Mouse (Mus musculus): ENCODE results near the gene Wnk4. TPM values are rescaled to one million over a fixed set of nuclear protein-coding genes. Genes with fewer than 3 reads are reported as not detected.

Wnk4 gene
- 4.7 and 6.2 TPM in 2 replicates for polyA plus RNA-seq (2016; fragmentation: Nextera tagmentation; extraction: Ambion mirVana)

DNA sequence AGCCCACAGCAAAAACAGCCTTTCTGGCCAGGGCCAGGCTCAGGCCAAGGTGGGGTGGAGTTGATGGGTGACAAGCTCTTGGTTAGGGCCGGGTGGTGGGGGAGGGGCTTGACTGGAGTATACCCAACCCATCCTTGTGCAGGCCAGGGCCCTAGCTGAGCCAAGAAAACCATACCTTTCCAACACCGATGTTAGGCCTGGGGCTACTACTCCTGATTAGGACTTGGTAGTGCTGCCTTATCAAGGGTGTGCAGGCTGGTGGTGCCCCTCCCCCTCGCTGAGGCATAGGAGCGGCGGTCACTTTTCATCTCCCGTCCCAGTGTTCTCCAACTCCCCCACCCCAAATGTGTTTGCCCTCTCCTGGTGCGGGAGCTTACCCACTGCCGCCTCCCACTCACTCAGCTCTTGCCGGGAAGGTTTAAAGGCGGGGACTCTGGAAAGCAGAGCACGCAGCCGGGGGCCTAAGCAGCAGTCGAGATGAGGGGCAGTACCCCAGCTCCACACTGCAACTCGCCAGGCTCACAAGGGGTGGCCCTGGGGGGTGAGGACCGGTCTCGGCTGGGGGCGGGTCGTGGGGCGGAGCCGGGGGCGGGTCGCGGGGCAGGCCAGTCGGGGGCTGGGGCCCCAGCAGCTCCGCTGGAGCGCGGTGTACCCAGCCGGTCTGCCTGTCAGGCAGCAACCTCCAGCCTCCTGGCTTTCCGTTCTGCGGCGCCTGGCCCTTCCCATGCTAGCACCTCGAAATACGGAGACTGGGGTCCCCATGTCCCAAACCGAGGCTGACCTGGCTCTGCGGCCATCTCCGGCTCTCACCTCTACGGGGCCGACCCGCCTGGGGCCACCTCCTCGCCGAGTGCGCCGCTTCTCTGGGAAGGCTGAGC is at the start of gene Wnk4:
Wnk4 (plus strand) TSS at position 620 of the 878 bp plus-strand sequence.
- H3K36me3 ChIP-seq: peaks cover 35% of the 10 kb centered on the region
- H3K27ac ChIP-seq: peak within 1 kb of the TSS; percentile 84
- peak within 1 kb of the TSS; percentile 67 for H3K4me3 ChIP-seq
- peak; percentile 86 for DNase-seq (ENCODE audit: low spot score)
- H3K9me3 ChIP-seq (replicated peaks): no peaks in the 10 kb centered on the region
- H3K4me1 ChIP-seq: peaks cover 68% of the 10 kb centered on the region
- WGBS: 1% methylated on average over 43 of the region's 43 CpGs
- peaks cover 47% of the 10 kb centered on the region for H3K27me3 ChIP-seq (ENCODE audit: low read depth, poor library complexity, severe bottlenecking)

DNA sequence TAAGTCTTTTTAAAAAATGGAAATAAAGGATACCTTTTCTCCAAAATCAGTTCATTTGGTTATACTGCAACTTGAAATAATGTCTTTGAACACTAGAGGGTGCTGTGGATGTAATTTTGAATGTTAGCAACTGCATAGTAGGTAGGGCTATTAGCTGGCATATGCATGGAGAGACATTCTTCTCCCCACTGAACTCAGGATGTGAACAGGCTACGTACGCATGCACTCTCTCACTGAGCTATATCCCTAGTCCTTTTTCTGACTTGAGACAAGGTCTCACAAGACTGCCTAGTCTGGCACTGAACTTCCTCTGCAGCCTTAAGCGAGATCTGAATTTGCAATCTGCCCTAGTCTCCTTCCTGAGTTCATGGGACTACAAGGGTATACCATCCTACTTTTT is 48.4 kb upstream of the Wnk4 start:
- 59% methylated on average over 3 of the region's 3 CpGs for WGBS
- DNase-seq (ENCODE audit: low spot score): peak; percentile 40
- H3K27ac ChIP-seq: no peak overlapping the region
- H3K27me3 ChIP-seq (ENCODE audit: low read depth, poor library complexity, severe bottlenecking): no peaks in the 10 kb centered on the region
- peaks cover 61% of the 10 kb centered on the region for H3K36me3 ChIP-seq
- H3K4me1 ChIP-seq: no peaks in the 10 kb centered on the region
- no peaks in the 10 kb centered on the region for H3K9me3 ChIP-seq (replicated peaks)
- no peak overlapping the region for H3K4me3 ChIP-seq

- H3K4me1 ChIP-seq: no peaks in the 10 kb centered on the region
- no peak overlapping the region for H3K4me3 ChIP-seq
- H3K36me3 ChIP-seq: peaks cover 33% of the 10 kb centered on the region
- no peaks in the 10 kb centered on the region for H3K9me3 ChIP-seq (replicated peaks)
- 93% methylated on average over 5 of the region's 5 CpGs for WGBS
- no peaks in the 10 kb centered on the region for H3K27me3 ChIP-seq (ENCODE audit: low read depth, poor library complexity, severe bottlenecking)
- DNase-seq (ENCODE audit: low spot score): no peak
- no peak overlapping the region for H3K27ac ChIP-seq
Observed at GRCm38 (mm10) chr11:101216936-101217335, 43.4 kb upstream of the Wnk4 start.

- Histone ChIP-seq H3K27me3 (ENCODE audit: low read depth, poor library complexity, severe bottlenecking) (no peaks in the 10 kb centered on the region), H3K4me1 (no peaks in the 10 kb centered on the region), H3K9me3 (replicated peaks) (no peaks in the 10 kb centered on the region), H3K4me3 (no peak overlapping the region), H3K27ac (no peak overlapping the region), H3K36me3 (peaks cover 22% of the 10 kb centered on the region)
- 89% methylated on average over 10 of the region's 10 CpGs for whole genome bisulfite sequencing
- DNase-seq (ENCODE audit: low spot score): no peak
Observed at GRCm38 (mm10) chr11:101218436-101219055, 41.8 kb upstream of the Wnk4 start.

GRCm38 (mm10) chr11:101220853-101221252 is 39.5 kb upstream of the Wnk4 start:
- H3K27me3 ChIP-seq (ENCODE audit: low read depth, poor library complexity, severe bottlenecking): no peaks in the 10 kb centered on the region; the same call in 1 of the 2 replicates
- H3K4me1 ChIP-seq: peaks cover 6% of the 10 kb centered on the region; the same call in 1 of the 2 replicates
- 62% methylated on average over 2 of the region's 2 CpGs for WGBS
- H3K4me3 ChIP-seq: no peak overlapping the region
- H3K36me3 ChIP-seq: 0 out of 2 replicates have a peak, but pooled peaks cover under 1% of the 10 kb centered on the region
- DNase-seq (ENCODE audit: low spot score): no peak
- H3K9me3 ChIP-seq (replicated peaks): no peaks in the 10 kb centered on the region
- H3K27ac ChIP-seq: no peak overlapping the region

GRCm38 (mm10) chr11:101221306-101221986 is 38.9 kb upstream of the Wnk4 start:
- 93% methylated on average over 8 of the region's 8 CpGs for WGBS

DNA sequence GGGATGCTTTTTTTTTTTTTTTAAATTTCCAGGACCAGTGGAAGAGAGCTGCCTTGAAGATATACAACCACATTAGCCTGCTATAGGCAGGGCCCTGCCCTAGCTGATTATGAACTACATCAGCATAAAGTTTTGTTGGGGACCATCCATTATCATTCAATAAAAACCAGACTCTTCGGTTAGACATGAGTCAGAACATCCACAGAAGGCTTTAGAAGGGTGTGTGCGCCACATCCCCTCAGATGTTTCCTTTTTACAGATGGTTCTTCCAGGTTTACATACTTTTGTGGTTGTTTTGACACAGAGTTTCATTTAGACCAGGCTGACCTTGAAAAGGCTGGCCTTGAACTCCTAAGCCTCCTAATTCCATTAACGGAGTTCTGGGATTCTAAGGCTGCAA is 36.0 kb upstream of the Wnk4 start:
- Histone ChIP-seq H3K4me3 (no peak overlapping the region), H3K27ac (no peak overlapping the region), H3K9me3 (replicated peaks) (no peaks in the 10 kb centered on the region), H3K27me3 (ENCODE audit: low read depth, poor library complexity, severe bottlenecking) (no peaks in the 10 kb centered on the region; the same call in 1 of the 2 replicates), H3K4me1 (peaks cover 16% of the 10 kb centered on the region), H3K36me3 (no peaks in the 10 kb centered on the region)
- 91% methylated on average over 3 of the region's 3 CpGs for WGBS
- no peak for DNase-seq (ENCODE audit: low spot score)

More at GRCm38 (mm10) chr11:101221306-101221986, 38.9 kb upstream of the Wnk4 start:
- Histone ChIP-seq H3K4me3 (no peak overlapping the region), H3K9me3 (replicated peaks) (no peaks in the 10 kb centered on the region), H3K27me3 (ENCODE audit: low read depth, poor library complexity, severe bottlenecking) (no peaks in the 10 kb centered on the region; the same call in 1 of the 2 replicates), H3K36me3 (no peaks in the 10 kb centered on the region), H3K4me1 (peaks cover 12% of the 10 kb centered on the region; the same call in 1 of the 2 replicates), H3K27ac (no peak overlapping the region)
- DNase-seq (ENCODE audit: low spot score): no peak

DNA sequence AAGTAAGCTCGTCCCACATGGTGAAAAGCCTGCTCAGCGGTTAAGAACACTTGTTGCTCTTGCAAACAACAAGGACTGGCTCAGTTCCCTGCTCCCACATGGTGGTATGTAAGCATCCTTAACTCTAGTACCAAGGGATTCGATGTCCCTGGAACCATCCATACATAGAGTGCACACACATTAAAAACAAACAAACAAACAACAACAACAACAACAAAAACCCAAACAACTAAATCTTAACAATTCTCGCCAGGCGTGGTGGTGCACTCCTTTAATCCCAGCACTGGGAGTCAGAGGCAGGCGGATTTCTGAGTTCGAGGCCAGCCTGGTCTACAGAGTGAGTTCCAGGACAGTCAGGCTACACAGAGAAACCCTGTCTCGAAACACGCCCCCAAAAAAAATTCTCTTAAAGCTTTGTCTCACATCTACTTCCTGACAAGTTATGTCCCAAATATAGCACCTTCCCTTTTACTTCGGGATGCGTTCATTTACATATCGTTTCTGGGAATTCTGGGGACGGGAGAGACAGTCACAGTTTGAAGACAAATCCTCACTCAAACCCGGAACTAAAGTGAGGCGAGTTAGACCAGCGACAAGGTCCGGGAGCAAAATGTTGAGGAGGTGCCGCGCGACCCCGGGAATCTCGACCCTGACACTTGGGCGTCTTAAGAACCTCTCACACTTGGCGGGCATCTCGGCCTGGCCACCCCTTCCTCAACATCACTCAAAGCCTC is 34.9 kb upstream of the Wnk4 start:
- DNase-seq (ENCODE audit: low spot score): no peak
- 21% methylated on average over 25 of the region's 25 CpGs for WGBS
- no peaks in the 10 kb centered on the region for H3K36me3 ChIP-seq
- H3K4me3 ChIP-seq: peak overlapping the region; percentile 87
- no peaks in the 10 kb centered on the region for H3K9me3 ChIP-seq (replicated peaks)
- peak overlapping the region; percentile 89 for H3K27ac ChIP-seq
- peaks cover 28% of the 10 kb centered on the region for H3K4me1 ChIP-seq
- H3K27me3 ChIP-seq (ENCODE audit: low read depth, poor library complexity, severe bottlenecking): no peaks in the 10 kb centered on the region; the same call in 1 of the 2 replicates

DNA sequence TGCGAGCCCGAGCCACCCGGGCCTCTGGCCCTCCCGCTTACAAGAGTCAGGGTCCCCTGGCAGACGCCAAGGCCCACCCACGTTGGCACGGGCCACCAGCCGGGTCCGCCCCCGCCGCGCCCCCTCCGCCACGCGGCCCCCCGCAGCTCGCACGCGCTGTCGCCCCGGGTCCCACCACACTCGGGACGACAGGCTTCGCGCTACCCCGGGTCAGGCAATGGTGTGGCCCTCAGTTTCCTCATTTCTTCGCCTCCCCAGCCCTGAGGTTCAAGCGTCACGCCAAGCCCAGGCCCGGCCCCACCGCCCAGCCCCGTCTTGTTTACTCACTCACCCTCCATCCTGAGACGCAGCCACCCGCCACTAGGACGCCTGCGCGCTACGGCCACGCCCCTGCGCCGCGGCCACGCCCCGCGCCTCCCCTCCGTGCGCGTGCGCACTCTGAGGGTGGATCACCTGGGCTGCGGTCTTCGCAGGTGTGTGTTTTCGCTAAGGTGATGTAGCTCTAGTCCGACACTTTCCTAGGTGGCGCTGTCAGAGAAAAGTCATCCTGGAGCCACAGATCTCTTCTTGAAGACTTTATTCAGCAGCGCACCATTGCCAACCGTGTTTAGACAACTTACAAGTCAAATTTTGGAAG is 34.2 kb upstream of the Wnk4 start, which contains the start of gene Ezh1:
Ezh1 (minus strand) TSS at position 399 of the 637 bp plus-strand sequence.
- peak; percentile 91 for DNase-seq (ENCODE audit: low spot score)
- H3K27ac ChIP-seq: peak within 1 kb of the TSS; percentile 89
- peak within 1 kb of the TSS; percentile 87 for H3K4me3 ChIP-seq
- no peaks in the 10 kb centered on the region; the same call in 1 of the 2 replicates for H3K27me3 ChIP-seq (ENCODE audit: low read depth, poor library complexity, severe bottlenecking)
- H3K36me3 ChIP-seq: no peaks in the 10 kb centered on the region
- H3K4me1 ChIP-seq: peaks cover 35% of the 10 kb centered on the region
- H3K9me3 ChIP-seq (replicated peaks): no peaks in the 10 kb centered on the region
- WGBS: 1% methylated on average over 56 of the region's 56 CpGs

DNA sequence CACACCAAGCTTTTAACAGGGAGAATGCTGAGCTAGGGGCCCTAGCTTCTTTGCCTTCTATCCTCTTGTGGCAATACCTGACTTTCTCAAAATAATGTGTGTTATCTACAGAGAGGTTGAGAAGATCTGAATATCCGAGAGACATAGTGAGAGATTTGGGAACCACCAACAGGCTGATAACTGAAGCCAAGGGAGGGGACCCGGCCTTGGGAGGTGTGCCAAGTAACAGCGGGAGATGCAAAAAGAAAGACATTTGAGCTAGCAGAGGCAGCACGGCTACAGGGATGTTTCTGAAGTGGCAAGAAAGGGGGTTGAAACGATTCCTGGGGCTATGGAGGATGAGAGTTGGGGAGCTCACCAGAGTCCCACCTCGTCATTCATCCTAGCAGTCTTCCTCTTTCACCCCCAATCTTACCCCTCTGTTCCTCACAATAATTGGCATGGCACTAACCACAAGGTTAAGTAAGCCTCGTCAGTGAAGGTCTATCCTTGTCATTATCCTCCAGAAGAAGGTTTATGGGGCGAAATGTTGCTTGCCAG is 30.9 kb upstream of the Wnk4 start:
- Histone ChIP-seq H3K27me3 (ENCODE audit: low read depth, poor library complexity, severe bottlenecking) (no peaks in the 10 kb centered on the region; the same call in 1 of the 2 replicates), H3K36me3 (no peaks in the 10 kb centered on the region), H3K9me3 (replicated peaks) (no peaks in the 10 kb centered on the region), H3K4me1 (peaks cover 48% of the 10 kb centered on the region), H3K4me3 (no peak overlapping the region), H3K27ac (peak overlapping the region; percentile 83; the same call in 1 of the 2 replicates)
- 36% methylated on average over 8 of the region's 8 CpGs for WGBS
- no peak for DNase-seq (ENCODE audit: low spot score)

GRCm38 (mm10) chr11:101230061-101230511 is 30.3 kb upstream of the Wnk4 start:
- no peak for DNase-seq (ENCODE audit: low spot score)
- Histone ChIP-seq H3K27me3 (ENCODE audit: low read depth, poor library complexity, severe bottlenecking) (no peaks in the 10 kb centered on the region), H3K27ac (peak overlapping the region; percentile 83), H3K4me3 (no peak overlapping the region), H3K9me3 (replicated peaks) (no peaks in the 10 kb centered on the region), H3K4me1 (peaks cover 48% of the 10 kb centered on the region), H3K36me3 (no peaks in the 10 kb centered on the region)
- 23% methylated on average over 2 of the region's 2 CpGs for WGBS
